ENCODE assay signal across 17 mouse cellular contexts in the genomic region with DNA sequence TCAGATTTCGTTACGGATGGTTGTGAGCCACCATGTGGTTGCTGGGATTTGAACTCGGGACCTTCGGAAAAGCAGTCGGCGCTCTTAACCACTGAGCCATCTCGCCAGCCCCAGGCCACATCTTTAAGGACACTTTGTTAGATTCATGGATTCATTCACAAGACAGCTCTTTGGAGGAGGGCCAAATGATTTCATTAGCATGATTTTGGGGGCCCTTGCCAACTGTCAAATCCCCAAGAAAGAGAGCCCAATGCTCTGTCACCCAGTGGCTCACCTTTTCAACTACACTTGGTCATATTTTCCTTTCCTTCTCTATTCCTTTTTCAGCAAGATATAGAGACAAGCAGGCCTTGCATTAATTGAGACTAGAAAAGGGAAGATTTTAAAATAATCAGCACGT.
DNase-seq lines count a peak whose midpoint lies in the region; ATAC-seq and TF ChIP-seq lines count a peak whose summit lies in the region.
"Had no signal": no experiment of that assay in that cellular context is flagged by ENCODE, and none has a peak within 500 bp of the region (broad histone marks: within the 10 kb centered on the region; RNA-seq: fewer than 3 reads in every experiment).

No protein-coding gene starts in this region.

- WGBS in forebrain, embryonic 14.5 days = 93% methylated on average over 8 of the region's 8 CpGs
- WGBS in forebrain, embryonic 16.5 days = 74% methylated on average over 8 of the region's 8 CpGs
- 93% methylated on average over 7 of the region's 8 CpGs for WGBS in midbrain, postnatal 0 days
- WGBS in midbrain, embryonic 16.5 days = 94% methylated on average over 7 of the region's 8 CpGs

- no peaks in the 10 kb centered on the region for H3K4me1 ChIP-seq in forebrain, embryonic 14.5 days (ENCODE audit: control insufficient read depth, insufficient read depth, low read length)
- H3K4me1 ChIP-seq in forebrain, embryonic 16.5 days (replicated peaks; ENCODE audit: control insufficient read depth, insufficient read depth, low read length) = no peaks in the 10 kb centered on the region
- no peaks in the 10 kb centered on the region for H3K4me1 ChIP-seq in midbrain, postnatal 0 days (ENCODE audit: insufficient read depth, low read length)
- no peaks in the 10 kb centered on the region for H3K4me1 ChIP-seq in midbrain, embryonic 16.5 days (ENCODE audit: control insufficient read depth, insufficient read depth, low read length)
- H3K4me1 ChIP-seq: embryonic facial prominence, embryonic 12.5 days had no signal

- no peak for TF ChIP-seq CTCF in midbrain, postnatal 0 days (IDR thresholded peaks at IDR 0.05)

- H3K27me3 ChIP-seq in forebrain, embryonic 14.5 days (replicated peaks; ENCODE audit: control insufficient read depth, insufficient read depth, low read length) = no peaks in the 10 kb centered on the region
- no peaks in the 10 kb centered on the region for H3K27me3 ChIP-seq in forebrain, embryonic 16.5 days (replicated peaks; ENCODE audit: control insufficient read depth, insufficient read depth, low read length)
- H3K27me3 ChIP-seq in midbrain, postnatal 0 days (ENCODE audit: insufficient read depth, low read length) = no peaks in the 10 kb centered on the region
- no peaks in the 10 kb centered on the region for H3K27me3 ChIP-seq in midbrain, embryonic 16.5 days (ENCODE audit: control insufficient read depth, insufficient read depth, low read depth, low read length)
- H3K27me3 ChIP-seq: embryonic facial prominence, embryonic 12.5 days; heart, embryonic 13.5 days; Patski had no signal

- no peaks in the 10 kb centered on the region for H3K9me3 ChIP-seq in forebrain, embryonic 14.5 days (replicated peaks; ENCODE audit: control insufficient read depth, low read length)
- H3K9me3 ChIP-seq in forebrain, embryonic 16.5 days (ENCODE audit: control insufficient read depth, low read length) = no peaks in the 10 kb centered on the region
- H3K9me3 ChIP-seq in midbrain, postnatal 0 days (ENCODE audit: low read length) = no peaks in the 10 kb centered on the region
- H3K9me3 ChIP-seq in midbrain, embryonic 16.5 days (replicated peaks; ENCODE audit: control insufficient read depth, low read length, poor library complexity, severe bottlenecking) = no peaks in the 10 kb centered on the region
- H3K9me3 ChIP-seq: embryonic facial prominence, embryonic 12.5 days; heart, embryonic 13.5 days had no signal

- no peak for ATAC-seq in forebrain, embryonic 14.5 days
- ATAC-seq in forebrain, embryonic 16.5 days = no peak
- ATAC-seq in midbrain, postnatal 0 days (ENCODE audit: low FRiP score) = no peak
- no peak for ATAC-seq in midbrain, embryonic 16.5 days
- ATAC-seq: activated CD4-positive, CD25-positive, alpha-beta regulatory T cell, adult 4 months; forebrain, postnatal 0 days; hindbrain, embryonic 16.5 days; Patski had no signal

- H3K9ac ChIP-seq in forebrain, embryonic 14.5 days (ENCODE audit: low read length) = no peak overlapping the region
- no peak overlapping the region for H3K9ac ChIP-seq in forebrain, embryonic 16.5 days (replicated peaks; ENCODE audit: low read depth, low read length)
- no peak overlapping the region for H3K9ac ChIP-seq in midbrain, postnatal 0 days (replicated peaks; ENCODE audit: low read length, poor library complexity, severe bottlenecking)
- no peak overlapping the region for H3K9ac ChIP-seq in midbrain, embryonic 16.5 days (ENCODE audit: low read depth, low read length)
- H3K9ac ChIP-seq: embryonic facial prominence, embryonic 12.5 days; forebrain, postnatal 0 days; heart, embryonic 13.5 days had no signal

- H3K4me2 ChIP-seq in forebrain, embryonic 14.5 days (ENCODE audit: low read length) = no peak overlapping the region
- H3K4me2 ChIP-seq in forebrain, embryonic 16.5 days (ENCODE audit: low read length) = no peak overlapping the region
- H3K4me2 ChIP-seq in midbrain, postnatal 0 days (ENCODE audit: low read depth, low read length, poor library complexity, severe bottlenecking) = no peak overlapping the region
- H3K4me2 ChIP-seq in midbrain, embryonic 16.5 days (ENCODE audit: low read length) = no peak overlapping the region
- H3K4me2 ChIP-seq: embryonic facial prominence, embryonic 12.5 days; heart, embryonic 13.5 days had no signal

- H3K4me3 ChIP-seq in forebrain, embryonic 14.5 days (ENCODE audit: low read depth, low read length) = no peak overlapping the region
- no peak overlapping the region for H3K4me3 ChIP-seq in forebrain, embryonic 16.5 days (replicated peaks; ENCODE audit: low read length)
- no peak overlapping the region for H3K4me3 ChIP-seq in midbrain, postnatal 0 days (ENCODE audit: low read depth, low read length)
- H3K4me3 ChIP-seq in midbrain, embryonic 16.5 days (ENCODE audit: low read depth, low read length) = no peak overlapping the region
- H3K4me3 ChIP-seq: embryonic facial prominence, embryonic 12.5 days; heart, embryonic 13.5 days had no signal

- H3K27ac ChIP-seq in forebrain, embryonic 14.5 days (ENCODE audit: low read depth, low read length) = no peak overlapping the region
- no peak overlapping the region for H3K27ac ChIP-seq in forebrain, embryonic 16.5 days (ENCODE audit: low read length)
- H3K27ac ChIP-seq in midbrain, postnatal 0 days (ENCODE audit: low read depth, low read length) = no peak overlapping the region
- no peak overlapping the region for H3K27ac ChIP-seq in midbrain, embryonic 16.5 days (ENCODE audit: low read length)
- H3K27ac ChIP-seq: embryonic facial prominence, embryonic 12.5 days; heart, embryonic 13.5 days had no signal

- DNase-seq in cerebellum, adult 9-10 months = peak; percentile 44
- DNase-seq in cerebellum, adult 11 months = no peak
- DNase-seq in forebrain, embryonic 14.5 days (ENCODE audit: low spot score) = peak; percentile 29
- peak; percentile 42 for DNase-seq in midbrain, postnatal 0 days (ENCODE audit: low spot score)
- no peak for DNase-seq in neural tube, embryonic 10.5 days (ENCODE audit: extremely low spot score, low spot score)
- DNase-seq: adrenal gland, postnatal 36 days; forebrain, postnatal 0 days; gastrocnemius, postnatal 14 days; heart, postnatal 36 days; kidney, adult 11 months had no signal

- H3K36me3 ChIP-seq in forebrain, embryonic 14.5 days (ENCODE audit: control insufficient read depth, insufficient read depth, low read length) = peaks cover 30% of the 10 kb centered on the region
- peaks cover 2% of the 10 kb centered on the region; the same call in 1 of the 2 replicates for H3K36me3 ChIP-seq in forebrain, embryonic 16.5 days (ENCODE audit: control insufficient read depth, insufficient read depth)
- peaks cover 29% of the 10 kb centered on the region for H3K36me3 ChIP-seq in midbrain, postnatal 0 days (ENCODE audit: insufficient read depth, low read length)
- H3K36me3 ChIP-seq in midbrain, embryonic 16.5 days (ENCODE audit: control insufficient read depth, insufficient read depth, low read length) = peaks cover 14% of the 10 kb centered on the region

Comparison
In these comparisons a context has a peak if more than half of its experiments do, and no peak if none do; other contexts are left out.
1. DNase-seq: peak in cerebellum, adult 9-10 months (single experiment), forebrain, embryonic 14.5 days (single experiment) and midbrain, postnatal 0 days (single experiment); none in cerebellum, adult 11 months (single experiment) and neural tube, embryonic 10.5 days (single experiment).